Mouse (Mus musculus) MEL (cell line): Measurements from ENCODE around the gene Lmod3. TPM values are rescaled to one million over a fixed set of nuclear protein-coding genes. Genes with fewer than 3 reads are reported as not detected.

Source experiments
- DNase-seq: peaks from one replicate; pipeline ENCODE4 v3.0.0; 2011; ENCODE audit warnings: low read depth, low spot score
- H3K27ac ChIP-seq: 2 replicates; pipeline ENCODE4 v1.5.1; 2012; ENCODE audit warnings: low read depth, mild to moderate bottlenecking, control low read depth, low read length, moderate library complexity; ENCODE audit not compliant: control insufficient read depth
- H3K27me3 ChIP-seq, 2 experiments: fragments of 150-350 bp in 1 of 2; sonication (generic) in 1 of 2; 2 replicates each; pipeline ENCODE4 v1.6.1; 2012; ENCODE audit warnings: low read length in 2 of 2, mild to moderate bottlenecking in 2 of 2, improper control_type of control experiment in 1 of 2, moderate library complexity in 1 of 2; ENCODE audit not compliant: insufficient read depth in 2 of 2, control insufficient read depth in 1 of 2
- H3K36me3 ChIP-seq, 2 experiments: 2 replicates each; pipeline ENCODE4 v1.6.1; 2012 to 2014; ENCODE audit warnings: low read length in 2 of 2, improper control_type of control experiment in 1 of 2, inconsistent platforms in 1 of 2, mild to moderate bottlenecking in 1 of 2; ENCODE audit not compliant: insufficient read depth in 2 of 2, control insufficient read depth in 1 of 2
- H3K4me1 ChIP-seq, 2 experiments: fragments of 150-350 bp in 1 of 2; sonication (generic) in 1 of 2; 2 replicates each; pipeline ENCODE4 v1.6.1; 2012; ENCODE audit warnings: low read length in 2 of 2, improper control_type of control experiment in 1 of 2, mild to moderate bottlenecking in 1 of 2; ENCODE audit not compliant: insufficient read depth in 2 of 2, control insufficient read depth in 1 of 2
- H3K4me3 ChIP-seq, 2 experiments: fragments of 150-350 bp in 1 of 2; sonication (generic) in 1 of 2; 2 replicates each; pipeline ENCODE4 v1.5.1; 2012; ENCODE audit warnings: low read depth in 2 of 2, low read length in 2 of 2, mild to moderate bottlenecking in 2 of 2, moderate library complexity in 2 of 2, control low read depth in 1 of 2, improper control_type of control experiment in 1 of 2; ENCODE audit not compliant: control insufficient read depth in 1 of 2, insufficient read depth in 1 of 2
- H3K79me2 ChIP-seq: 2 replicates; pipeline ENCODE4 v1.6.1; 2012; ENCODE audit warnings: mild to moderate bottlenecking, low read length, moderate library complexity; ENCODE audit not compliant: control insufficient read depth, poor library complexity, insufficient read depth
- H3K9ac ChIP-seq: 2 replicates; pipeline ENCODE4 v1.6.1; 2012; ENCODE audit warnings: low read depth, mild to moderate bottlenecking, control low read depth, low read length, moderate library complexity; ENCODE audit not compliant: control insufficient read depth, poor library complexity, severe bottlenecking
- H3K9me3 ChIP-seq: fragments of 150-350 bp; sonication (generic); replicated peaks from 2 replicates; pipeline ENCODE4 v1.6.1; 2012; ENCODE audit warnings: mild to moderate bottlenecking, low read length, improper control_type of control experiment, moderate library complexity; ENCODE audit not compliant: insufficient read depth
- BHLHE40 ChIP-seq: IDR thresholded peaks from 2 replicates; pipeline ENCODE4 v1.6.1; 2012; ENCODE audit warnings: low read depth, mild to moderate bottlenecking, inconsistent platforms, low read length, improper control_type of control experiment, borderline replicate concordance
- CHD1 ChIP-seq: IDR thresholded peaks from 2 replicates; pipeline ENCODE4 v1.6.1; 2012; ENCODE audit warnings: low read depth, mild to moderate bottlenecking, inconsistent platforms, low read length, improper control_type of control experiment
- CHD2 ChIP-seq: IDR thresholded peaks from 2 replicates; pipeline ENCODE4 v1.6.1; 2011; ENCODE audit warnings: low read length, improper control_type of control experiment
- CTCF ChIP-seq, 3 experiments: IDR thresholded peaks in 2 of 3; conservative IDR thresholded peaks in 1 of 3; 2 replicates each; pipeline ENCODE4 v1.5.1; 2011 to 2012; ENCODE audit warnings: low read length in 3 of 3, low read depth in 2 of 3, mild to moderate bottlenecking in 2 of 3, improper control_type of control experiment in 1 of 3, inconsistent platforms in 1 of 3, mixed read lengths in 1 of 3, moderate library complexity in 1 of 3; ENCODE audit not compliant: control insufficient read depth in 1 of 3, insufficient read depth in 1 of 3, poor library complexity in 1 of 3, severe bottlenecking in 1 of 3
- E2F4 ChIP-seq: IDR thresholded peaks from 2 replicates; pipeline ENCODE4 v1.6.1; 2011; ENCODE audit warnings: low read depth, low read length, improper control_type of control experiment, borderline replicate concordance
- ELF1 ChIP-seq: IDR thresholded peaks from 2 replicates; pipeline ENCODE4 v1.6.1; 2014; ENCODE audit warnings: low read depth, mild to moderate bottlenecking, inconsistent platforms, low read length, improper control_type of control experiment, moderate library complexity
- EP300 ChIP-seq, 2 experiments: IDR thresholded peaks; 2 replicates each; pipeline ENCODE4 v1.6.1; 2011; ENCODE audit warnings: improper control_type of control experiment in 2 of 2, low read length in 2 of 2, low read depth in 1 of 2, mild to moderate bottlenecking in 1 of 2
- GABPA ChIP-seq: IDR thresholded peaks from 2 replicates; pipeline ENCODE4 v1.6.1; 2012; ENCODE audit warnings: low read depth, mild to moderate bottlenecking, inconsistent platforms, low read length, improper control_type of control experiment, moderate library complexity
- GATA1 ChIP-seq: IDR thresholded peaks from 2 replicates; pipeline ENCODE4 v1.6.1; 2011; ENCODE audit warnings: low read depth, low read length, improper control_type of control experiment
- HCFC1 ChIP-seq: IDR thresholded peaks from 2 replicates; pipeline ENCODE4 v1.6.1; 2012; ENCODE audit warnings: low read depth, mild to moderate bottlenecking, inconsistent platforms, low read length, improper control_type of control experiment, moderate library complexity
- JUND ChIP-seq: IDR thresholded peaks from 2 replicates; pipeline ENCODE4 v1.6.1; 2011; ENCODE audit warnings: low read depth, mild to moderate bottlenecking, improper control_type of control experiment, low read length
- KAT2A ChIP-seq: conservative IDR thresholded peaks from 2 replicates; pipeline ENCODE4 v1.6.1; 2012; ENCODE audit warnings: low read depth, low read length, improper control_type of control experiment, inconsistent platforms
- MAX ChIP-seq: IDR thresholded peaks from 2 replicates; pipeline ENCODE4 v1.6.1; 2011; ENCODE audit warnings: low read length, improper control_type of control experiment
- MEF2A ChIP-seq: IDR thresholded peaks from 2 replicates; pipeline ENCODE4 v1.6.1; 2014; ENCODE audit warnings: low read depth, mild to moderate bottlenecking, inconsistent platforms, low read length, improper control_type of control experiment; ENCODE audit not compliant: poor library complexity, insufficient replicate concordance, severe bottlenecking; ENCODE audit errors: extremely low read depth
- MXI1 ChIP-seq: IDR thresholded peaks from 2 replicates; pipeline ENCODE4 v1.6.1; 2011; ENCODE audit warnings: mild to moderate bottlenecking, low read depth, low read length, improper control_type of control experiment
- MYB ChIP-seq: IDR thresholded peaks from 2 replicates; pipeline ENCODE4 v1.6.1; 2011; ENCODE audit warnings: mild to moderate bottlenecking, low read depth, low read length, improper control_type of control experiment
- MYC ChIP-seq: IDR thresholded peaks from 2 replicates; pipeline ENCODE4 v1.6.1; 2011; ENCODE audit warnings: low read depth, mild to moderate bottlenecking, low read length, improper control_type of control experiment, moderate library complexity
- NELFE ChIP-seq: IDR thresholded peaks from 2 replicates; pipeline ENCODE4 v1.6.1; 2011; ENCODE audit warnings: low read depth, low read length, improper control_type of control experiment
- NRF1 ChIP-seq: IDR thresholded peaks from 2 replicates; pipeline ENCODE4 v1.6.1; 2014; ENCODE audit warnings: low read depth, mild to moderate bottlenecking, inconsistent platforms, low read length, improper control_type of control experiment, moderate library complexity; ENCODE audit not compliant: poor library complexity, insufficient read depth, severe bottlenecking
- POLR2AphosphoS5 ChIP-seq: IDR thresholded peaks from 2 replicates; pipeline ENCODE4 v1.6.1; 2012; ENCODE audit warnings: low read depth, borderline replicate concordance, mild to moderate bottlenecking, inconsistent platforms, low read length, moderate library complexity, mixed read lengths
- RAD21 ChIP-seq: IDR thresholded peaks from 2 replicates; pipeline ENCODE4 v1.6.1; 2011; ENCODE audit warnings: mild to moderate bottlenecking, low read depth, low read length, improper control_type of control experiment
- RCOR1 ChIP-seq: IDR thresholded peaks from 2 replicates; pipeline ENCODE4 v1.6.1; 2012; ENCODE audit warnings: low read depth, mild to moderate bottlenecking, inconsistent platforms, low read length, improper control_type of control experiment
- SIN3A ChIP-seq: IDR thresholded peaks from 2 replicates; pipeline ENCODE4 v1.6.1; 2012; ENCODE audit warnings: low read length, improper control_type of control experiment, inconsistent platforms
- SMC3 ChIP-seq: IDR thresholded peaks from 2 replicates; pipeline ENCODE4 v1.6.1; 2011; ENCODE audit warnings: low read depth, low read length, improper control_type of control experiment
- TAL1 ChIP-seq: IDR thresholded peaks from 2 replicates; pipeline ENCODE4 v1.6.1; 2012; ENCODE audit warnings: mild to moderate bottlenecking, inconsistent platforms, low read length, moderate library complexity, mixed read lengths
- TBP ChIP-seq: IDR thresholded peaks from 2 replicates; pipeline ENCODE4 v1.8.0; 2011; ENCODE audit warnings: low read depth, low read length, improper control_type of control experiment
- UBTF ChIP-seq: IDR thresholded peaks from 2 replicates; pipeline ENCODE4 v1.6.1; 2012; ENCODE audit warnings: low read depth, mild to moderate bottlenecking, inconsistent platforms, low read length, improper control_type of control experiment, moderate library complexity, borderline replicate concordance; ENCODE audit not compliant: insufficient read depth
- USF1 ChIP-seq: IDR thresholded peaks from 2 replicates; pipeline ENCODE4 v1.6.1; 2014; ENCODE audit warnings: low read depth, mild to moderate bottlenecking, inconsistent platforms, low read length, improper control_type of control experiment, moderate library complexity
- USF2 ChIP-seq, 2 experiments: IDR thresholded peaks; 2 replicates each; pipeline ENCODE4 v1.6.1; 2011 to 2012; ENCODE audit warnings: improper control_type of control experiment in 2 of 2, low read length in 2 of 2, borderline replicate concordance in 1 of 2, inconsistent platforms in 1 of 2, low read depth in 1 of 2, mild to moderate bottlenecking in 1 of 2; ENCODE audit not compliant: insufficient read depth in 1 of 2
- ZC3H11A ChIP-seq: IDR thresholded peaks from 2 replicates; pipeline ENCODE4 v1.6.1; 2012; ENCODE audit warnings: low read depth, mild to moderate bottlenecking, inconsistent platforms, low read length, improper control_type of control experiment
- ZKSCAN1 ChIP-seq: IDR thresholded peaks from 2 replicates; pipeline ENCODE4 v1.6.1; 2012; ENCODE audit warnings: low read depth, mild to moderate bottlenecking, inconsistent platforms, low read length, improper control_type of control experiment, moderate library complexity
- ZMIZ1 ChIP-seq: IDR thresholded peaks from 2 replicates; pipeline ENCODE4 v1.6.1; 2012; ENCODE audit warnings: low read depth, mild to moderate bottlenecking, inconsistent platforms, low read length, improper control_type of control experiment, moderate library complexity
- ZNF384 ChIP-seq: IDR thresholded peaks from 2 replicates; pipeline ENCODE4 v1.6.1; 2012; ENCODE audit warnings: low read depth, mild to moderate bottlenecking, inconsistent platforms, low read length, improper control_type of control experiment
- polyA plus RNA-seq, 2 experiments: library from polyadenylated mRNA; stranded (reverse) in 1 of 2; unstranded in 1 of 2; fragments of >175 nt in 1 of 2; fragments of >200 nt in 1 of 2; gene quantifications; 2 replicates each; pipeline versions ENCODE4 v1.2.1 to v1.2.4; 2012; ENCODE audit warnings: low replicate concordance in 2 of 2, low read depth in 1 of 2; ENCODE audit not compliant: insufficient read length in 2 of 2, insufficient read depth in 1 of 2, missing spikeins in 1 of 2
- total RNA-seq: library from RNA; depleted of rRNA; stranded (reverse); fragments of 300-350 nt; gene quantifications from 2 replicates; pipeline ENCODE4 v1.2.3, GENCODE M21; 2012

Gene Lmod3
- total and polyA plus RNA-seq, 3 experiments: not detected

- TF ChIP-seq UBTF (no peak), POLR2AphosphoS5 (no peak), CTCF (IDR thresholded peaks at IDR 0.05 in 2 of 3, conservative IDR thresholded peaks at IDR 0.05 in 1 of 3; ENCODE audit: control insufficient read depth in 1 of 3, insufficient read depth in 1 of 3, low read depth in 2 of 3, low read length in 3 of 3, poor library complexity in 1 of 3, severe bottlenecking in 1 of 3) (no peak), BHLHE40 (no peak), HCFC1 (no peak), SMC3 (no peak), GATA1 (peak; percentile 89), MYB (no peak), EP300 (IDR thresholded peaks at IDR 0.05; ENCODE audit: low read depth in 1 of 2, low read length in 2 of 2) (peak; percentile 24 to 50; a peak in 2 of 4 replicates), NELFE (no peak), NRF1 (no peak), USF2 (IDR thresholded peaks at IDR 0.05; ENCODE audit: borderline replicate concordance in 1 of 2, insufficient read depth in 1 of 2, low read depth in 1 of 2, low read length in 2 of 2) (no peak), SIN3A (peak; percentile 87), JUND (0 out of 2 replicates have a peak, but pooled peaks have one; percentile 13), ELF1 (no peak), MEF2A (no peak), KAT2A (no peak), ZMIZ1 (no peak)
Measured at GRCm38 (mm10) chr6:97207085-97207484, 45.5 kb downstream of the Lmod3 start (continued).

GRCm38 (mm10) chr6:97205439-97205885 is 47.1 kb downstream of the Lmod3 start, which contains the start of gene Uba3:
Uba3 (minus strand) TSS chr6:97205647.
- Histone ChIP-seq H3K79me2 (peaks cover 24% of the 10 kb centered on the region), H3K27ac (peak within 1 kb of the TSS; percentile 73), H3K36me3 (peaks cover 8 to 42% of the 10 kb centered on the region in 2 experiments), H3K4me3 (peak within 1 kb of the TSS; percentile 64 to 97), H3K27me3 (no peaks in the 10 kb centered on the region), H3K9me3 (no peaks in the 10 kb centered on the region), H3K4me1 (peaks cover 23 to 34% of the 10 kb centered on the region in 2 experiments), H3K9ac (peak within 1 kb of the TSS; percentile 78)
- peak; percentile 98 for DNase-seq
- TF ChIP-seq CHD2: no peak
- TF ChIP-seq ZNF384: no peak
- no peak for TF ChIP-seq MYB
- peak; percentile 69 for TF ChIP-seq NRF1
- TF ChIP-seq RAD21: no peak
- peak; percentile 35; the same call in 1 of the 2 replicates for TF ChIP-seq USF1
- TF ChIP-seq E2F4: no peak
- no peak for TF ChIP-seq MYC
- no peak; the same call in 1 of the 2 replicates for TF ChIP-seq KAT2A
- TF ChIP-seq MXI1: no peak
- no peak for TF ChIP-seq ZKSCAN1
- no peak for TF ChIP-seq SMC3
- TF ChIP-seq EP300 (IDR thresholded peaks at IDR 0.05; ENCODE audit: low read depth in 1 of 2, low read length in 2 of 2): no peak
- TF ChIP-seq TBP: peak; percentile 79
- no peak for TF ChIP-seq USF2 (IDR thresholded peaks at IDR 0.05; ENCODE audit: borderline replicate concordance in 1 of 2, insufficient read depth in 1 of 2, low read depth in 1 of 2, low read length in 2 of 2)
- TF ChIP-seq TAL1: no peak
- TF ChIP-seq CHD1: no peak
- no peak for TF ChIP-seq JUND
- TF ChIP-seq MAX: no peak
- TF ChIP-seq ZC3H11A: no peak
- no peak for TF ChIP-seq RCOR1
- TF ChIP-seq BHLHE40: no peak
- TF ChIP-seq GATA1: no peak
- no peak for TF ChIP-seq GABPA
- peak; percentile 70; the same call in 1 of the 2 replicates for TF ChIP-seq ZMIZ1
- TF ChIP-seq HCFC1: peak; percentile 83
- peak; percentile 71 for TF ChIP-seq NELFE
